Mouse (Mus musculus): Measurements from ENCODE around the gene Sh2d3c. TPM values are rescaled to one million over a fixed set of nuclear protein-coding genes. Genes with fewer than 3 reads are reported as not detected.
A peak's percentile ranks its signal among the peaks of the same experiment; 100 is the strongest.

Sh2d3c gene
- total RNA-seq, 2 experiments from 2014 or later: 3.3 to 10.5 TPM

DNA sequence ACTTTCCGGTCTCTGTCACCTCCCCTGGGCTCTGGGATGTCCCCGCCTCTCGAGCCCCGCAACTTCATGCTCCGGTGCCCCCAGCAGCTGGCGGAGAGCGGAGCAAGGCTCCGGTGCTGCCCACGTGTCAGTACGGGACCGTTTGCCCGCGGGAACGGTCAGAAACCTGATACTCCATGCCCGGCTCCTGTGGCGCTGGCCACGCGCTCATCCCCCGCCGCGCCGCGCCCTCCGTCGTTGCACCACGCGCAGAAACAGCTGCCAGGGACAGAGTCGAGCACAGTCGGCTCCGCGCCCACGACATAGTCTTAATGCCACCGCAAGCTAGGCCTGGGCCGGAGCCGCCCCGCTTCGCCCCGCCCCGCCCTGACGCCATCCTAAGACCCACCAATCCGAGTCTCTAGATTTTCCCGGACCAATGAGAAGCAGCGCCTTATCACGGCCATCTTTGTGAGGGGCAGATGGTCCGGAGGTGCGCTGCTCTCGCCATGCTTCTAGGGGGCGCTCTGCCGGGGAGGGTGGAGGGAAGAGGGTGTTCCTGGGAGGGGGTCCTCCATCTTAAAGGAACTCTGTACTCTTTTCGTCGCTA is 26.9 kb upstream of the Sh2d3c start:
- ATAC-seq (replicated peaks; ENCODE audit: low FRiP score, poor library complexity, severe bottlenecking): peak; percentile 88

DNA sequence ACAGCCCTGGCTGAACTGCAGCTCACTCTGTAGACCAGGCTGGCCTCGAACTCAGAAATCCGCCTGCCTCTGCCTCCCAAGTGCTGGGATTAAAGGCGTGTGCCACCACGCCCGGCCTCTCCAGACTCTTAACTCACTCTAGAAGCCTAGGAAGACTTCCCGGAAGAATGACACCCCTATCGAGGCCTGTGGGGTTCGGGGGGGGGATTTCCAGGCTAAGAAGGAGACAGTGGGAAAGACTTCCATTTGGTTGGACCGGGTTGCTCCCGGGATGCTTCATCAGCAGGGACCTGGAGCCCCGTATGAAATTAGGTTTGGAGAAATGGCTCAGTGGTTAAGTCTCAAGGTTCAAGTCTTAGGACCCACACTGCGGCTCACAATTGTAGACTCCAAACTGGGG is 26.2 kb upstream of the Sh2d3c start:
- ATAC-seq (replicated peaks; ENCODE audit: low FRiP score, poor library complexity, severe bottlenecking): no peak

DNA sequence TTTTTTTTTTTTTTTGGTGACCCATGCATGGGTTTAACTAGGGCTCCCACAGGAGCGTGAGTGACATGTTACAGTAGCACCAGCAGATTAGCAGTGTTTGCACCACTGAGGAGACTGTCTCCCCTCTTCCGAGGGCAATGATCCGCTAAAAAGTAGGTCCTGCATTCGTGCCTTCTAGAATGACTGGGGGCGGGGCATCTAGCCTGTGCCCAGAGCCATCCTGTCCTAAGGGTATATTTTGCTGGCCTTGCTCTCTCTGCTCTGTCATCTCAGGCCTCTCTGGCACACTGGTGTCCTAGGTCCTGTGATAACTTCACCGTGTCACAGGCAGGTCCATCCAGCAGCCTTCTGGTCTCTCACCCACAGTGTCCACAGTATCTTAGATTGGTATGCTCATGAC is 21.2 kb upstream of the Sh2d3c start:
- ATAC-seq (replicated peaks; ENCODE audit: low FRiP score, poor library complexity, severe bottlenecking): no peak

DNA sequence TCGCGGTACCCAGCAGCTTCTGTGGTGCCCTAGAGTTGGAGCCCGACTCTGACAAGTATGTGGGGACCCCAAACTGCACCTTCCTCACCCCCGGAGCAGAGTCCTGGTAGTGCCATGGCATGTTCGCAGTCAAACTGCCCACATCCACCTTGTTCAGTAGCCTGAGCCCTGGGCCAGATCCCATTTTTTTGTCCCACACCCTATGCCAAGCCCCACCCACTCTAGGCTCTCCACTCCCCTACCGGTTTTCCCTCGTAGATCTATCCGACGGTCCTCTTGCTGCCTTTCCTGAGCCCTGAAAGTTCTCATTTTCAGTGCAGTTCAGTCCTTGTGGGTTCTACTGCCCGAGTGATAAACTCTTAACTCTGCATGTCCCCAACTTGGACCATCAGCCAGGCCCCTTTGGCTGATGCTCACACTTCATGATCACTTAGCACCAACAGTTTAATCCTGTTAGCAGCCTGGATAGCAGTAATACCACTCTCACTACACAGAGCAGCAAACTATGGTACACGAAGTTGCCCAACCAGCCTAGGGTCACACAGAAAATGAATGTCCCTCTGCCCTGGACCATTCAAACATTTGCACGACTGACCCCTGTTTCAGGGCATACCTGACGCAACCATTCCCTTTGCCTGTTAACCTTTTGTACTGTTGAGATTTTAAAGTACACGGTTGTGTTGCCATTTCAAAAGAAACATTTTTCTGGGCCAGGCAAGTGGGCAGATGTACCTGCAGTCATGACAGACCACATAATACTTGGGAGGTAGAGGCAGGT is 19.7 kb upstream of the Sh2d3c start:
- no peak for ATAC-seq (replicated peaks; ENCODE audit: low FRiP score, poor library complexity, severe bottlenecking)

DNA sequence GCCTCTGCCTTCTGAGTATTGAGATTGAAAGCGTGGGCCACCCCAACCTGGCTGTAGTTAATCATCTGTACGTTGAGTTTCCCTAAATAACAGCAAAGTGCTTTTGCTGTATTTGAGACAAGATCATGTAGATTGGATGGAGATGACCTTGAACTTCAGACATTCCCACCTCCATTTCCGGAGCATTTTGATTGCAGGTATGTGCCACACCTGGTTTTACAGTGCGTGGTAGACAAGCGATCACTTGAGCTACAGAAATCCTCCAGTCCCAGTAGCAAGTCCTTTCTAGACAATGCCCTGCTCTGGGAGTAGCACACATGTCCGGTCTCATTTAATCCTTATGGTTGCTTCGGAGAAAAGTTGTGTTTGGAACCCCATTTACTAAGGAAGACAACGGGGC is 17.8 kb upstream of the Sh2d3c start:
- no peak for ATAC-seq (replicated peaks; ENCODE audit: low FRiP score, poor library complexity, severe bottlenecking)

DNA sequence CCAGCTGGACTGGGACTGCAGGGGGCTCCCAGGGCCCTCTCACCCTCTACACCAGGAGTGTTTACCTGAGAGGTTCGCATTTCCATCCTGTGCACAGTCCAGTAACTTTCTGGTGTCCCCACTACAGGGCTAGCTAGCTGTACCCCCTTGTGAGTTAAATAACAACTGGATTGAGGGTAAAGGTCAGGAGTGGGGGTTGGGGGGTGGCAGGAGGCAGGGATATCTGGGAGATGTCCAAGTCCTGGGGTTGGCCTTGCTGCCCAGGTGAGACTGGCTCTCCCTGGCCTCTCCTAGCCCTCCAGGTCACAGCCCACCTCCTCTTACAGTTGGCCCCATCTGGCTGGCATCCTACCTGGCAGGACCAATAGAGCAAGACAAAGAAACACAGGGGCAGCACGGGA is 16.8 kb upstream of the Sh2d3c start, which contains the start of gene Fpgs:
TSS of gene Fpgs (minus strand) at position 125 of the 401 bp plus-strand sequence.
- no peak for ATAC-seq (replicated peaks; ENCODE audit: low FRiP score, poor library complexity, severe bottlenecking)

DNA sequence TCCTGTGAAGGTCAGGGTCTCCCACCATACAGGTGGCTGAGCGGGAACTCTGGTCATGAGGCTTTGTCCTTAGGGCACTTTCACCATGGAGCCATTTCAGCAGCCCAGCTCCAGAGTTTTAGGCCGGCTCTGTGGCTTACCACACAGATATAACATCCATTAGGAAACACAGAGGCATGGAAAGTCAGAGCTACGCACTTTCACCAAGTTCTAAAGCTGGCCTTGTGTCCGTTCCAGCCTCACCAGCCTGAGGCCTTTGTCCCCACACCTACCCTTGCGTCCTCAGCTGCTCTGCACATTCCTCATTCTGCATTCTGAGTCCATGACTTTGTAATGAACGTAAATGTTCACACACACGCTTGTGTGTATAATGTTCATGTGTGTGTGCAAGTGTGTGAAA is 15.8 kb upstream of the Sh2d3c start:
- no peak for ATAC-seq (replicated peaks; ENCODE audit: low FRiP score, poor library complexity, severe bottlenecking)

DNA sequence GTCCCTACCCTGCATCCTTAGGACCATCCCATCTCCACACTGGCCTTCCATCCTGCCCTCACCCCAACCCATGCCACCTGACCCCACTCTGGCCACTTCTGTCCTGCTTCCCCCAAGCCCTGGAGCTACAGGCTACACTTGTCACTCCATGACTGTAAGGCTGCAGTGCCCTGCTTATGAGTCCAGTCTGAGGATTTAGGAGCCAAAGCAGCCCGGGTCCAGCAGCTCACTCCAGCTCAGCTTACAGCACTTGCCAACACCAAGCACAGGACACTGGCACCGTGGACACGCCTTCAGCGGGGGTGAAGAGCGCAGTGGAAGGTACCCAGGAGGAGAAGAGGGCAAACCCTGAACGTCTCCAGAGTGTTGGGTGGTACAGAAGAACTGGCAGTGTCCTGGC is 13.9 kb upstream of the Sh2d3c start:
- ATAC-seq (replicated peaks; ENCODE audit: low FRiP score, poor library complexity, severe bottlenecking): no peak

DNA sequence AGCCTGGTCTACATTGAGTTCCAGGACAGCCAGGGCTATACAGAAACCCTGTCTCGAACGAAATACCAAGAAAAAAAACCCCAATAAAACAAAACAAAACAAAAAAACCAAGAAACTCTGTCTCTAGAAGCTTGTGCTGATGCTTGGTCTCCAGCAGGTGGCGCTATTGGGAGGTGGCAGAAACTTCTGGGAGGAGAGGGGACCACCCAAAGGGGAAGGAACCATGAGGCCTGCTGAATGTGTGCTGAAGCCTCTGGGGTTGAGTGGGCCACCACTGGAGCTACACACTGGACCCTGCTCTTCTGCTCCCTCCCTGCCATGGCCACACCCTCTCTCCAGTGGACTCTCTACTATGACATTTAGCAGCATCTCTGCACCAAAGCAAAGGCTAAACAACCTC is 12.2 kb upstream of the Sh2d3c start:
- ATAC-seq (replicated peaks; ENCODE audit: low FRiP score, poor library complexity, severe bottlenecking): no peak

DNA sequence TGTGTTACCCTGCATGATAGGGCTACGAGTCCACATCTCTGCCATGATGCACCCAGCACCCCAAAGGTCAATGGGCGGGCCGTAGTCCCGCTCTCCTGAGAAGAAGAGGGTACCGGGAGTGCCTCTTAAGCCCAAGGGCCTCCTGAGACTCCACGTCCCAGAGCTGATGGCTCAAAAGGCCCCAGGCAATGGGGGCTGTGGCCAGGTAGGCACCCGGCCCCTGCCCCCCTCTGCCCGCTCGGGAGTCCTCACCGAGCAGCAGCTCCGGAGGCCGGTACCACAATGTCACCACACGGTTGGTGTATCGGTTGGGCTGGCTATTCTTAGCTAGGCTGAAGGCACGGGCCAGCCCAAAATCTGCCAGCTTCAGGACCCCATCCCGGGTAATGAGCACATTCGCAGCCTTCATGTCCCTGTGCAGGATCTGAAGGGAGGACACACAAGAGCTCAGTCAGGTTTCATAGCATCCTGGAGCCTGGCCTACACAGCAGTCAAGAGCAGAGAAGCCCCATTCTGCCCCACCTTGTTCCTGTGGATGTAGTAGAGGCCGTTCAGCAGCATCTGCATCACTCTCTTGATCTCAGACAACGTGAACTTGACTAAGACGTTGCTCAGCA is 11.2 kb upstream of the Sh2d3c start:
- no peak for ATAC-seq (replicated peaks; ENCODE audit: low FRiP score, poor library complexity, severe bottlenecking)

DNA sequence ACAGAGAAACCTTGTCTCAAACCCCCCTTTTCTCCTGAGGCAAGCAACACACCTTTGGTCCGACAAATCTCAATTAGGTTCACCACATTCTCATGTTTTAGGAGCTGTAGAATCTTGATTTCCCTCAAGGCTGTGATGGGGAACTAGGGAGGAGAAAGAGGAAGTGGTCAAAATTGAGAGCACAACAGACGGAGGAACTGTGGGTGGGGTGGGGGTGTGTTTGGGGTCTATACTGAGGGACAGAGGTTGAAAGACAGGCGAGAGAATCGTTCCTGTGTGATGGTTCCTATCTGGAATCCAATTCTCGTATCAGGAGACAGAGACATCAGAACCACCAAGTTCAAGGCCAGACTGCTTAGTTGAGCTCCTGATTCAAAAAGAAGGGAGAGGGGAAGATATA is 10.4 kb upstream of the Sh2d3c start:
- ATAC-seq (replicated peaks; ENCODE audit: low FRiP score, poor library complexity, severe bottlenecking): no peak

DNA sequence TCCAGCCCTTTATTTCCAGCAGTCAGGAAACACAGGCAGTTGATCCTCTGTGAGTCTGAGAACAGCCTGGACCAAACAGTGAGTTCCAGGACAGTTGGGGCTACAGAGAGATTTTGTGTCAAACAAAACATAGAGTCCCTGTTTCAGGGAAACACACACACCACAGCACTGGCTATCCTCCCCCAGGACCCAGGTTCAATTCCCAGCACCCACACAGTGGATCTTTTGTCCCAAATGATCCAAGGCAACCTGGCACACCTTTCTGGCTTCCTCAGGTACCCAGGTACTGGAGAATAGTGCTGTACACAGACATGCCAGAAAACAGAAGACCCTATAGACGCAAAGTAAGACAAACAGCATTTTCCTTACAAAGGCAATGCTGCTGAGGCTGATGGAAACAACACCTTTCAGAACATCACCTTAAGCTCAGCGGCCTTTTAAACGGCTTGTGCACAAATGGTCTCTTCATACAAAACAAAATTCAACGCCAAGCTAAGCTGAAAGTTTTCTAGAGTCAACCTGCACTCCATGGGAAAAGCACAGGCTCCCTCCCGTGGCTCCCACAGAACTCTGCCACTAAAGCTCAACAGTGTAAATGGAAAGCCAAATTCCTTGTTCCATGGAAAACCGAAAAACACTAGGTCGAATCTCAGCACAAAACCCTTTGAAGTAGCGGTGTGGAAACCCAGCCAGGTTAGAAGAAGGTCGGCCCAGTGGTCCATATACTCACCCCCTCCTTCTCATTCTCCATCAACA is 9.4 kb upstream of the Sh2d3c start:
- ATAC-seq (replicated peaks; ENCODE audit: low FRiP score, poor library complexity, severe bottlenecking): no peak

DNA sequence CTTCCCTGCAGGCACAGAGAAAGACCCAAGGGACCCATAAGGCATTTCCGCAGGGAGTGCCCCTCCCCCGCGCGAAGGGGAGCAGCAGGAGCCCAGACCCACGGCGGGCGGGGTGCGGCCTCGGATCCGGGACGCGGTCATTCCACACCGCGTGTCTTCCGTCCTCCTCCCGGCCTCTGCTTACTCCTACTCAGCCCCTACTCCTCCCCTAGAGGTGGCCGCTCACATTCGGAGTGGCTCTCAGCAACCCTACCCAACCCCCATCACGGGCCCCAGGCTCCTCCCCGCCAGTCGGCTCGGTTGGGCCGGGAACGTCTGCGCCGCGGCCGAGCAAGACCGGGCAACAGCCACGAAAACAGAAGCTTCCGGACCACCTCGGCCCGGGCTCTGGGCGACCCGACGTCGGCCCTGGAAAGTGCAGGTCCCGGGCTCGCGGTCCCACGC is 8.7 kb upstream of the Sh2d3c start:
- peak; percentile 40 for ATAC-seq (replicated peaks; ENCODE audit: low FRiP score, poor library complexity, severe bottlenecking)

DNA sequence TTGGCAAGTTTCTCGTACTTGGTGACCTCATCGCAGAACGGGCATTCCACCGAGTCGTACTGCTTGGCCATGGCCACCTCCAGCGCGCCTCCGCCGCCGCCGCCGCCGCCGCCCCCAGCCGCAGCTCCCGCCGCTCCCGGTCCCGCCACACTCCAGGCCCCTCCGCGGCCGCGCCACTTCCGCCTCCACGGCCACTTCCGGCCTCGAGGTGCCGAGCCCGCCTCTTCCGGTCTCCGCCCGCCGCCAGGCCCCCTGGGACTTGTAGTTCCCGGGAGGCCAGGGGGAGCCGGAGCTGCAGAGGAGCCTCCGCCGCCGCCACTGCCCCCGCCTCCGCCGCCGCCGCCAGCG is 8.3 kb upstream of the Sh2d3c start:
- ATAC-seq (replicated peaks; ENCODE audit: low FRiP score, poor library complexity, severe bottlenecking): peak; percentile 83

DNA sequence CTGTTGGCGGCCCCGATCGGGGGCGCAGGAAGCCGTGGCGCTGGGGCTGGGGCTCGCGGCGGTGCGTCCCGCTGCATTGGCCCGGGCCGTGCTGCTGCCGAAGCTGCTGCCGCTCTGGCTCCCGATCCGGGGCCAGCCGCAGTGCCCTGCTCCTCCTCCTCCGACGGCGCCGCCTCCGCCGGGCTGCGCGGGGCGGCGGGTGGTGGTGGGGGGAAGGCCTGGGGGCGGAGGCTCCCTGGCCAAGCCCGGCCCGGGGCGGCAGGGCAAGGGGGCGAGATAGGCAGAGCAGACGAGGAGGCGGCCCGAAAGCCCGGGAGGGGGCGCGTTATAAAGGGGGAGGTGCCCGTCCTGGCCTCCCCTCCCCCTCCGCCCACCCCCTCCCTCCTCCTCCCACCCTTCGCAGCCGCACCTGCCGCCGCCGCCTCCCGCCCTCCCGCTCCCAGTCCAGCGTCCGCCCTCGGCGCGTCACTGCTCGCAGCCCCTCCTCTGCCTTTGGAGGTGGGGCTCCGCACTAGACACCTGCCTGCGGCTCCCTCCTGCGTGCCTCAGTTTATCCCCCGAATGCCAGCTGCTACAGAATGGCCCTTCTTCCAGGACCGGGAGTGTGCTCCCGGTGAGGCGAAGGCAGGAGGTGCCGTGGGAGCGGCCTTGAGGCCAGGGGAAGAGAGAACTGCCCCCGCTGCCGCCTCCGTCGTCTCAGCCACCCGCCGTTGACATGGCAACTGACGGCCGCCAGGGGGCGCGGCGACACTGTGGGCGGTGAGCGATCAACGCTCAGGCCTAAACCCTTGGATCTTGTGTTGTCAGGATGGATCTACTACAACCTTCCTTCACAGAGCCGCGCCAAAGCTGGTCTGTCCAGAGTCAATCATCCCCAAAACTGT is 7.7 kb upstream of the Sh2d3c start, which contains the start of gene Cdk9:
TSS of gene Cdk9 (minus strand) at position 143 of the 884 bp plus-strand sequence.
- ATAC-seq (replicated peaks; ENCODE audit: low FRiP score, poor library complexity, severe bottlenecking): peak; percentile 84

DNA sequence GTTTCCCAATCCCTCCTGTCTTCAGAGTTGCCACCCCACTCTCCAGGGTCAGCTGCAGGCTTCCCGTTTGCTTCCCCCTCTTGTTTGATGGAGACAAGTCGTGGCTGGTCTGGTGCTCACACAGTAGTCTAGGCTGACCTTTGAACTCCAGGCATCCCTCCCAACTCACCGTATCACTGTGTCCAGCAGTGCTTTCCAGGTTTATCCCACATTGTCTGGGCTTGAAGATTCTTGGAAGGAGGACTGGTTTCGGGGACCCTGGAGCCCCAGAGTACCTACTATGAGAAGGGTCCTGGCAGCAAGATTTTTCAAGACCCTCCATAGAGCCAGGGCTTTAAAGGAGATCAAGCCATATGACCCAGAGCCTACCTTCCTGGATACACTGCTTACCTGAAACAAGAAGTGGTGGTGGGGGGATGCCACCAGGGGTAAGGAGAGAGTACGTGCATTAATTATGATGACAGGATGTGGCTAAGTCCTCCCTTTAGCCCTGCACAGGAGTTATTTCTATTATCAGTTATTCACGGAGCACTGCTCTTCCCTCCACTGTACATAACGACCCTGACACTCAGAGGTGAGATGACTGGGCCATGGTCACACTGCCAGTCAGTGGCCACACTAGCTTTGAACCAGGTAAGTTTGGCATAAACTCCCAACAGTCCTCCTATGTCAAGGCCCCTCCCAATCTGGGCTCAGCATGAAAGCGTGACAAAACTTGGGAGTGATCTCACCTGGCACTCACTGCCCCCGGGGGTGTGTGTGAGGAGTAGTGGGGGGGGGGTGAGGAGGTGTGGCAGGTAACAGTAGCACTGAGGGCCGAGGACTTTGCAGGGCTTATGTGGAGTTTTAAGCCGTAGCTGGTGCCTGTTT is 6.5 kb upstream of the Sh2d3c start:
- no peak for ATAC-seq (replicated peaks; ENCODE audit: low FRiP score, poor library complexity, severe bottlenecking)

DNA sequence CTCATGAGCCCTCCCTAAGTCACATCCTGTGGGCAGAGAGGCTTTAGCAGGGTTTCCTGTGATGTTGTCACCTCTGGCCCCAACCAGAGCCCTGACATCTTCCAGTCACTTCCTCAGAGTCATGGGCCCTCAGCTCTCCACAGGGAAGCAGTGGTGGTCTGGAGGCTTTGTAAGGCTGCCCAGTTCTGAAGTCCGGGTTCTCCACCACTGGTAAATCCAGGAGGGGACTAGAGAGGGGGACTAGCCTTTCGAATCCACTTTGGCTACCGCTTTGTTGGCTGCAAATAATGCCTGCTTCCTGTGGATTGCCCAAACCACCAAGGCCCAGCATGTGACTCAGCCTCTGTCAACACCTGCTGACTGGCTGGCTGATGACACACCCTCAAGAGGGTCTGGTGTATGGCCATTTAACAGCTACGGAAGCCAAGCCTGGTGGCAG is 5.8 kb upstream of the Sh2d3c start:
- no peak for ATAC-seq (replicated peaks; ENCODE audit: low FRiP score, poor library complexity, severe bottlenecking)

DNA sequence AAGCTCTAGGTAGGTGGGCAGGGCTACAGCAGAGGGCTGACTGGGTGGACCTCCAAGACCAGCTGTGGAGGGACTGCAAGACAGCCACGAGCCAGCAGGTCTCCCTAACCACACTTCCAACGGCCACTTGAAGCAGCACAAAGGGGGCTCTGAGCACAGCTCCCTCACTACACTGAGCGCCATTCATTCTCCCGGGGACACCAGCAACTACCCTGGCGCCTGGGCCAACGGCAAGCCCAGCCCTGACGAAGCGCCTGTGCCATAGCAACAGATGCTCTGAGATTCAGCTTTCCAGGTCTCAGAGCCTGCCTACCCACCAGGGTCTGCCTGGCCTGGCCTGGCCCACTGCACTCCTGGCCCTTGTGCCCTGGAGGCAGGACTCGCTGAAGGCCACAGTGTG is 2.1 kb upstream of the Sh2d3c start:
- ATAC-seq (replicated peaks; ENCODE audit: low FRiP score, poor library complexity, severe bottlenecking): no peak

DNA sequence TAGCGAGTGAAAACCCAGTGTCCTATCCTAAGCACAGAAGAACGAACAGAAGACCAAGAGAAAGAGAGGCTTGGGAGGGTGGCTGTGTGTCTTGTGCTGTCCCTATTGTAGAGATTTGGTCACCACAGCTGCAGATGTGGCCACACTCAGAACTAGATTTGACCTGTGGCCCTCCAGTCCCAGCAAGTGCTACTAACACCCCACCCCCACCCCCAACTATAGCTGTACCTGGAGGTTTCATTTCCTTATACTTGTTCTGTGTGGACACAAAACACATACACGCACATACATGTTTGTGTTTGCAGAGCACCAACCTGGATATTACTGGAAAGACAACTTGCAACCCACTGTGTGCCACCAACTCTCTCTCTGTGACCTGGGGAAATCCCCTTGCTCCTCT is 802 bp upstream of the Sh2d3c start:
- ATAC-seq (replicated peaks; ENCODE audit: low FRiP score, poor library complexity, severe bottlenecking): no peak

Measured in erythroid progenitor cell, adult 5-6 weeks (primary cell).